Mouse (Mus musculus) T-cell, adult 2 months (primary cell): Measurements from ENCODE around the gene Prm3.
"Not testable (repeated sequence)": the region's sequence is repeated elsewhere in the genome, so short reads cannot be mapped to it uniquely, and the experiment has no call there.

Source experiments
- DNase-seq: peaks from one replicate; pipeline ENCODE4 v3.0.0; 2022; ENCODE audit warnings: low spot score

The Prm3 gene

DNA sequence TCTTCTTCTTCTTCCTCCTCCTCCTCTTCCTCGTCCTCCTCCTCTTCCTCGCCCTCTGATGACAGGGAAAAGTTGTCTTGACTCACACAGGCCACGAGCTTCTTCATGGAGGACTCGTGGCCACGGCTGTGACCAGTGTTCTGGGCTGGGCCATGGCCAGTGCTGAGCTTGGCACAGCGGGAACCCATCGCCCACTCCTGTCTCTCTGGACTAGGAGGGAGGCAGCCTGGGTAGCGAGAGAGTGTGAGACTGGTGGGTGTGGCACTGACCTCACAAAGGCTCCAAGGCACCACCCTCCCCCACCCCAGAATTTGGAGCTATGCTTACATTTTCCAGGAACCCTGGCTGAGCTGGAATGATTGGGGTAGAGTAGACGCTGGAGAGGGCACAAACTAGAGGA is at the start of gene Prm3:
Gene Prm3 (minus strand): TSS at position 213 of the 400 bp plus-strand sequence.
- DNase-seq = no peak

DNA sequence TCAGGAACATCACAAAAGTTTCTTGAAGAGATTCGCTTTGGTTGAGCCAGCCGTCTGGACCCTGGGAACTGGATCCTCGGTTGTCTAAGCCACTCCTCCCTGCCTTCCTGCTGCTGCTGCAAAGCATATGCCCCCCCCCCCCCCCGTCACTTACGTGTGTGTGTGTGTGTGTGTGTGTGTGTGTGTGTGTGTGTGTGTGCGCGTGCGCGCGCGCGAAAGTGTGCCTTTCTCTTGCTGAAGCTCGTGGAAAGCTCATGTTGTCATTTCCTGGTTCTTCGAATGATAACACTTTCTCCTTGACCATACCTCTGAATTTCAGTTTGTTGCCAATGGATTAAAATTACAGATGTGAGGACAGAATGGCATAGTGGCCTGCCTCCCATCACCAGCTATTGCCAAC is 49.3 kb upstream of the Prm3 start:
- no peak for DNase-seq

DNA sequence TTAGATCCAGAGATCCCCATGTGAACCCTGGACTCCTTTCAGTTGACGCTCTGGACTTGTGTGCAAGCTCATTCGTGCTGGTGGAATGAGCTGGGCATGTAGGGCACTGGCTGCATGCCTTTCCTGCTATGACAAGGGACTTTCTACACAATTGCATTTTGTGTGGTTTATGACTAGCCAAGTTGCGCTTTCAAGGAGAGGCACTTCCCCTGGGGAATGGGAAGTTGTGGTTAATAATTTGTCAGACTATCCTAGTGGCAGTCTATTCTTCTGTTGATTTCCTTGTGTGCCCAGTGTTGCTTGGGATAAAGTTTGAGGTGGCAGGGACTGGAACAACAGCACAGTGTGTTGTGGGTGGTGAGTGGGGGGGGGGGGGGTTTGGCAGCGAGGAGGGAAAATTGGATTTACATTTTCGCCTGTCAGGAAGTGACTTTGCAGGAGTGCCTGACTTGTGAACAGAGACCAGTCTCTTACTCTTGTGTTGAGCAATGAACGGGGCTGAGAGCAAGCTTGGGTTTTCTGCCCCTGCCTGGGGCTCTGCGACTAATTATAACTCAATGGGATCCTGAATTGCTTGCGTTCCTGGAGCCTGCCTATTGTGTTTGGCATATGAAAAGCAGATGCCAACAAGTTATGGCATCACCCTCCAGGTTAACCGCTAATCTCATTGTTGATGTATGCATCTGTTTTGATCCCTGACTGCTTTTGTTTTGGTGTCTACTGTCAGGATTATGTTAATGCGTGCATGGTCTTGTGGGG is 48.0 kb upstream of the Prm3 start:
- DNase-seq = no peak

DNA sequence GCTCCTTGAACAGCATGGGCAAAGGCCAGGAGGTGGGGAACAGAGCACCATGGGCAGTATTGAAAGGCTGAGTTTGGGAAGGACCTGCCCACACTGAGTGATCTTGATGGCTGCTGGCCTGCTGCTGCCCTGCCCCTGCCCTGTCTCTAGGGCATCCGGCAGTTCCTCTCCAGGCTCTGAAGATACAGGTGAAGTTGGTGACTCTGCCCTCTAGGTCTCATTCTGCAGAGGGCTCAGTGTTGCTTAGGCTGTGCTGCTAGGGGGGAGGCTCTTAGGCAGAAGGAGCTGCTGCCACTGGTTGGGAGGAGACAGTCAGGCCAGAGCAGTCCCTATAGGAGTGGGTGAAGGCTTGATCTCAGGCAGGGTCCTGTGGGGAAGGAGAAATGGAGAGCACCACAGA is 47.2 kb upstream of the Prm3 start:
- no peak for DNase-seq

DNA sequence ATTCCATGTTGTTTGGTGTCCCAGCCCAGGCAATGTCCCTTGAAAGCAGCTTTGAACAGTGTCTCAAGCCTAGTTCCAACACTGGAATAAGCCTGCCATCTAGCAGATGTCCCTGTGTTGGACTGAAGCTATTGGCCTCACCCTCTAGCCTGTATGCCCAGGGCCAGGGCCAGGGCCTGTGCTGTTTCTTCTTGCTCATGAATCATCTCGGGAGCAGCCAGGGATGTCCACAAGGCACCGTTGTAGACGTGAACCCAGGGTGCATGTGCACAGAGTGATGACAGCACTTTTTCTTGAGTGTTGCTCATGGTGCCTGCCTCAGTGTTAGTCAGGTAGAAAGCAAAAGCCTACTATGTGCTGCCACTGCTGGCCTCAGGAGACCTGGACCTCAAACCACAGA is 46.5 kb upstream of the Prm3 start:
- DNase-seq = no peak

DNA sequence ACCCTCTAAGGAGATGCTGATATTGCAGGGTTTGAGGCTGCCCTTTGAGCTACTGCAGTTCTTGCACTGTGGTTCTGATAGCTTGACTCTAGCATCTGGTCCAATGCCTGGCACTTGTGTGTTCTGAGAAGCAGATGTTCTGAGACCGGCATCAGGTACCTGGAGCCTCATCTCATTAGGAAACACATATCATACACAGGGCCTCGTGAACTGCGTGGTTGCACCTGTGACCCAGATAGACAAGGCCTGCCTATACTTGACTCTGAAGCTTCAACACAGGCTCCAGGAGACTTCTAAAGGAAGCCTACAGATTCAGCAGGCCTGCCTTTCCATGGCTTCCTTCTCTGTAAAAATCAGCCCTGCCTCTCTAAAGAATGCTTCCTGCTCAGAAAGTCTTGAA is 45.7 kb upstream of the Prm3 start:
- no peak for DNase-seq

DNA sequence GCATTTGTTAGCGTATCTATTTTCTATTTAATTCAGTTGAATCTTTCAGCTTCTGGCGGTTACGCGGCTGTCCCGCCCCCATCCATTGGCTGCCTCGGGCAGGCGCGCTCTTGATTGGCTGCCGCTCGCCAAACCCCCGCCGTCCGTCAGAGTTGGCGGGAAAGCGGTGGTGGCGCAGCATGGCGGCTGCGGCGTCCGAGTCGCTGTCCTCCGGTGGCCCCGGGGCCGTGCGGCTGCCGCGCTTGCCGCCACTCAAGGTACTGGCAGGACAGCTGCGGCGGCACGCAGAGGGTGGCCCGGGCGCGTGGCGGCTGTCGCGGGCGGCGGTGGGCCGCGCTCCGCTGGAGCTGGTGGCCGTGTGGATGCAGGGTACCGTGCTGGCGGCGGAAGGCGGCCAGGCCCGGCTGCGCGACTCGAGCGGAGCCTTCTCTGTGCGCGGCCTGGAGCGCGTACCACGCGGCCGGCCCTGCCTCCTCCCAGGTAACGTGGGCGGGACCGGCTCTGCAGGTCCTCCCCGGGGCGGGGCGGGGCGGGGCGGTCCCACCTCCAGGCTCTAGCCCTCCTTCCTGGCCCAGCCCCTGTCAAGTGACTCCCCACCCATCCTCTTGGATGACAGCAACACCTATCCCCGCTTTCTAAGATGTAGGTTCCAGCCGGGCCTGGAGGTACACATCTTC is 44.3 kb upstream of the Prm3 start, which contains the start of gene Rmi2:
Gene Rmi2 (plus strand): TSS at position 149 of the 677 bp plus-strand sequence.
- DNase-seq = peak; percentile 83

DNA sequence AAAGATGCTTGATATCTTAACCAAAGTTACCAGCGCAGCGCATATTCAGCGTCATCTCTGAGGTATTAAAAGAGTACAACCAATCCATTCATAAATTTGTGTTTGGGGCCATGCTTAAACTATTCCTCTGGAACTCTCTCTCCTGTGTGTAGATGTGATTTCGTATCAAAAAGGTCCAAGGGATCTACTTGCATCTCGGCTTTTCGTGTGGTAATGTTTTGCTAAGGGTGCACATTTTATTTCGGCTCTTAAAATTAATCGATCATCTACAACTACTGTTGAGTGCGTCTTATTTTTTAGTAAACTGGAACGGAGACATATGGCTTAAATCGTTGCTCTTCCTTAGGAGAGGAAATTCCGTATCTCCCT is 43.8 kb upstream of the Prm3 start:
- no peak for DNase-seq

DNA sequence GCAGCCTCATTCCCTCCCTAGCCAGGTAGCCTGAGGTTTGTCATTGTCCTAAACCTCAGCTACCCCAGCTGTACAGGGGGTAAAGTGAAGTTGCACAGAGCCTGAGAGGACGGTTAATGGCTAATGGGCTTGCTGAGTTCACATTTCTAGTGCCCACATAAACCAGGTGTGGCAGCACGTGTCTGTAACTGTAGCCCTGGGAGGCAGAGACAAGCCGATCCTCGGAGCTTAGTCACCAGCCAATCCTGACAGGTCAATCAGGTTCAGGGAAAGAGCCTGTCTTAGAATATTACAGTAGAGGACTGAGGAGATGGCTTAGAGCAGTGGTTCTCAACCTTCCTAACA is 37.7 kb upstream of the Prm3 start:
- no peak for DNase-seq

DNA sequence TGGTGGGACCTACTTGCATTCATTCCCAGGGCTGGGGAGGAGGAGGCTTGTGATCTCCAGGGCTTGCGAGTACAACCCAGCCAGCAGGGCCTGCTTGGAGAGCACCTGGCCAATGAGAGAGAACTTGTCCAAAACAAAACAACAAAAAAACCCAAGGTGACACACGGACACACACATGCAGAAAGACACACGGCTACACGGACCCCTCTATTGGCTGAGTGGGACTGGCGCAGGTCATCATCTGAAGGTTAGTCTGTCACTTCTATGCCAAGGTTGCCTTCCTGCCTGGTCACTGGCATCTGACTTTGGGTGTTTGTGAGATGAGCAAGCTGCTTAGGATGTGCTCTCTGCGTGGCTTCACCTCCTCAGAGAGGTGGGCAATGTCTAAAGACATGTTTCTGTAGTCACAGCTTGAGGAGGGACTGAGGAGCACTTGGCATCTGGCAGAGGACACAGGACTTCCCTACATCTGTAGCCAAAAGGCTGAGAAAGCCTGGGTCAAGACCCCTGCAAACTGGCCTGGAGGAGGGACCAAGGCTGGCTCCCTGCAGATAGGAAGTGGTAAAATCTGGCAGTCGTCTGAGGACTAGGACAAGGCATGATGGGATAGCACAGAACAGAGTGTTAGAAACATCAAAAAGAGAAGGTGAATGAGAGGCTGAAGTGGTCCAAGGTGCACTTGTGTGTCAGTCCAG is 37.2 kb upstream of the Prm3 start:
- DNase-seq = no peak

DNA sequence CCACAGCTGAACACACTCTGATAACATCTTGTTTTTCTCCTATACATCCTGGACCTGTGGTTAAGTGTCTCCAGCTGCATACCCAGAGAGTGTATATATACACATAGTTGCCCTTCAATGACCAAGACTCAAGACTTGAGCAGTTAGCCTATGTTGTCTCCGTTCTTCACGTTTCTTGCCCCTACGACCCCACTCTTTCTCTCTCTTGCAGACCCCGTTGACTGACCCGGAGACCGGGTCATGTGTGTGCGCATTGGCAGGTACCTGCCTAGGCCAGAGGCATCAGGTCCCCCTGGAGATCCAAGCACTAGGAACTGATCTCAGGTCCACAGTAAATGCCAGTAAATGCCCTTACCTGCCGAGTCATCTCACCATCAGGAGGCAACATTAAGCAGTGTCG is 36.6 kb upstream of the Prm3 start:
- peak; percentile 18 for DNase-seq

DNA sequence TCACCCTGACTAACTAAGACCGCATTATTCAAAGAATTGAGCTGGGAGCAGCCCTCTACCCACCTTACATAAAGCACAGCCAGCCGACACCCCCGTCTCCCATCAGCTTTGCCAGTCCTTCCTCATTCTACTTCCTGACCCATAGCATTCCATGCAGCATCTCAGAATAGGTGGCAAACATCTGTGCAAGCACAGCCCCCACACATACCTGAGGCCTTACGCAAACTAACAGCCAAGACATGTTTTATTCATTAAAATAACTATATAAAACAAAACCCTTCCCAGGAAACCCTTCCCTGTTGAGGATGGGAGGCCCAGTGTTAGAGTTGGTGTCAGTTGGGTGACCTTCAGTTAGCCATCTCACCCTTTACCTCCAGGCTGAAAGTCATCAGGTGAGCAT is 35.1 kb upstream of the Prm3 start:
- DNase-seq = no peak

DNA sequence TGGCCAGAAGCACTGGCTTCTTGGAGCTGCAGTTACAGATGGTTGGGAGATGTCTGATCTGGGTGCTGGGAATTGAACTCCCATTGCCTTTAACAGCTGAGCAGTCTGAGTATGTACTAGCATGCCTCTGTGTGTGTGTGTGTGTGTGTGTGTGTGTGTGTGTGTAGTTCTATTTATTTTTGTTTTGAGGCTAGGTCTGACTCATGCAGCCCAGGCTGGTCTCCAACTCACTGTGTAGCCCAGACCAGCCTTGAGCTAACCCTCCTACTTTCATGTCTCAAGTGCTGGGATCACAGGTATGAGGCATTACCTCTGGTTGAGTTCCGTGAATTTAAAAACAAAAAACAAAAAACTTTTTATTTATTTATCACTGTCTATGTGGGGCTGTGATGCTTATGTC is 33.8 kb upstream of the Prm3 start:
- DNase-seq = no peak

DNA sequence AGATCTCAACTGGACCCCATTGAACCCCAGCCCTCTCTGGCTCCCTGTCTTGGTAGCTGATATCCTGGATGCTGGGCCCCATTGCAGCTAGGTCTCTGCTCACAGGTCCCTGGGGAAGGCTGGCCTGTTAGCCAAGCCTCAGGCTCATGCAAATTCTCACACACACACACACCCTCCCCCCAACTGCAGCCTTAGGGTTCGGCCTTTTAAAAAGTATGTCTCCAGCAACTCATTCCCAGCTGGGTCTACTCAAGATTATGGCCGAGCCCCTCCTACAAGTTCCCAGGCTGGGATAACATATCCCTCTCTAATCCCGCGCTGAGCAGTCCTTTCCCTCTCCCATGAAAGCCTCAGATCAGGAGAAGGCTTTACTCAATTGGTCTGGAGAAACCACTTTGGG is 30.7 kb upstream of the Prm3 start:
- DNase-seq = no peak

DNA sequence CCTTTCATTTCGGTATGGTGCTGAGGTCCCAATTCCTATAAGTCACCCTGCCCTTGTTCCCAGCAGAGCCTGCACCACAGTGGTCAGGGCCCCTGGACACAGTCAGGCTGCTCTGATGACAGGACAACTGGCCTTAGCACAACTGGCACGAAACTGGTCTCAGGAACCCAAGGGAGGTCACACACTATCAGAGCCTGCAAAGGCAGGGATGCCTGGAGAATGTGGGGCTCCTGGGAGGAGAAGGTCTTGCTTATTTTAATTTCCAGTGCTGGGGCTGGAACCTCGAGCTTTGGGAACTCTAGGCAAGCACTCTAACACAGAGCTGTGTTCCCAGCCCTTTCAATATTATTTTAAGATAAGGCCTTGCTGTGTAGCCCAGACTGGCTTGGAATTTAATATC is 29.3 kb upstream of the Prm3 start:
- no peak for DNase-seq

DNA sequence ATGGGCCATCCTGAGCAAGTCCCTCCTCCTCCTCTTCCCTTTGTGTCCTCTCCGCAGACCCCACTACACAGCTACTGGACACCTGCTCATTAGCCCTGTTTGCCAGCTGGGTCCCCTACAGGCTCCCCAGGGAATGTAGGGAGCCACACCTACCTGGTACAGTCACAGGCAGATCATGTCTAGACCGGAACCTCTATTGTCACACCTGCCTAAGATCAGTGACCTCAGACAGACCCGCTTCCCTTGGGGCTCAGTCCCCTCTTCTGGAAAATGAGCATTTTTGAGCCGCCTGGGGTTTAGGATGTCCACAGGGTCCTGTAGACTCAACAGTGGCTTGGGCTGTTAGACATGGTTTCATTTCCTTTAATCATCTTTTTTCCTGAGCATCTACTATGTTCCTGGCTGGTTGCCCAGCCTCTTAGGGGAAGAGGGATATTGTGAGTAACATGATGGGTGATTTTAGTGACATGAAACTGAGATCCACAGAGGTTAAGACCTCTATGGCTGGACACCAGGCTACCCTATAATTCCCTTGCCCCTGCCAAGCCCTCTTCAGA is 27.9 kb upstream of the Prm3 start:
- no peak for DNase-seq

DNA sequence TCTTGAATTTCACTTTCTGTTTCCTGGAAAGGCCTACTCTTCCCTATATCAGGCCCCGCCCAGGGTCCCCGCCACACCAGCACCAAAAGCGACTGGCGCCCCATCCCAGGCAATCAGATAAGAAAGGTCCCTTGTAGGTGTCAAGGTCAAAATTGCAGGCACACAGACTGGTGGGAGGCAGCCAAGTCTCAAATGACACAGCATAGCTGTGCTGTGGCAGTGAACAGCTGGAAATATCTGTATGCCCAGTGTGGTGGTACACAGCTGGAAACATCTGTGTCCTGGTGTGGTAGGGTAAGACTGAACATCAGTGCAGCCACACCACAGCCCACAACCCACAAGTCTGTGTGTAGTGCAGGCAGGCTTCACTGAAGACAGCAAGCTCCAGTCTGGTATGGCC is 24.1 kb upstream of the Prm3 start:
- DNase-seq = peak; percentile 34

DNA sequence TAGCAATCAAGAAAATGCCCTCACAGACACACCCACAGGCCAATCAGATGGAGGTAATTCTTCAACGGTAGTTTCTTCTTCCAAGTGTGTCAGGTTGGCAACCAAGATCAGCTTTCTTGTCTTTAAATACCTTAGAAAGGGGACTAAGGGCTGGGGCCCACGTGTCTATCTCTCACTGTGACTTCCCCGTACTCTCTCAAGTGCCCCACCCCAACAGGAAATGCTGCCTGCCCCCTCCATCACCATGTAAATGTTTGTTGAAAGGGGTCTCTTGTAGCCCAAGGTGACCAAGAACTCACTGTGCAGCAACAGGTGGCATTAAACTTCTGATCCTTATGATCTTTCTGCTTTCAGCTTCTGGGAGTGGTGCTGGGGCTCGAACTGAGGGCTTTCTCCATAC is 23.0 kb upstream of the Prm3 start:
- DNase-seq = no peak

DNA sequence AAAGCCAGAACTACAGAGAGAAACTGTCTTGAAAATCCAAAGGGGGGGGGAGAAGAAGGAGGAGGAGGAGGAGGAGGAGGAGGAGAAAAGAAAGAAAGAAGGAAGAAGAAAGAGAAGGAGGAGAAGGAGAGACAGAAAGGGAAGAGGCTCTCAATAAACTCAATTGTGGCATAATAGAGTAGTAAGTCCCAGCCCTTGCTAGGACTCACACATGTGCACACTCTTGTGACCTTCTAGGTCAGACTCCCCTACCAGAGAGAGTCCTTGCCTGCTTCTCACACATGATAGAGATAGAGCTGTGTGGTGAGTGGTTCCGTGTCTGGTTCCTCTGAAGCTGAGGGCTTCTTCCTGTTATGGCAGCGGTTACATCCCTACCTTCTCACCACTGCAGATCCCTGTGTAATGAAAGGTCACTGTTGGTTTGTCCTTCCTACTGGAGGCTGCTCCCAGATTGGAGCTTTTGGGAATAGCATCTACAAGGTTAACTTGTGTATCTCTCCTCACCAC is 22.2 kb upstream of the Prm3 start, which contains the start of gene Gm11172:
Gene Gm11172 (plus strand): TSS at position 51 of the 507 bp plus-strand sequence.
- no peak for DNase-seq

DNA sequence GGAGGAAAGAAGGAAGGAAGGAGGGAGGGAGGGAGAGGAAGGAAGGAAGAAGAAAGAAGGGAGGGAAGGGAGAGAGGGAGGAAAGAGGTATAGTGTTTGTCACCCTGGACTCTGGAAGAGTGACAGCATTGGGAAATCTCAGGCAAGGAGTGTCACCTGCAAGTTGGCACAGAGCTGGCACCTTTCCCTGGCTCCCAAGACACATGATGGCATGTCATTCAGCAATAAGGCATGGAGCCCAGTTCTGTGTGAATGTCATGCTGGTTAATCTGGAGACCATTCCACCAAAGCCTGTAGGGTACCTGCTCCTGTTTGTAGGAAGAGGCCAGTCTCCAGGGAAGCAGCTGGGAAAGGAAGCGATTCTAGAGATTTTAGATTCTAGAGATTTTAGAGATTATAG is 19.7 kb upstream of the Prm3 start:
- DNase-seq = no peak

DNA sequence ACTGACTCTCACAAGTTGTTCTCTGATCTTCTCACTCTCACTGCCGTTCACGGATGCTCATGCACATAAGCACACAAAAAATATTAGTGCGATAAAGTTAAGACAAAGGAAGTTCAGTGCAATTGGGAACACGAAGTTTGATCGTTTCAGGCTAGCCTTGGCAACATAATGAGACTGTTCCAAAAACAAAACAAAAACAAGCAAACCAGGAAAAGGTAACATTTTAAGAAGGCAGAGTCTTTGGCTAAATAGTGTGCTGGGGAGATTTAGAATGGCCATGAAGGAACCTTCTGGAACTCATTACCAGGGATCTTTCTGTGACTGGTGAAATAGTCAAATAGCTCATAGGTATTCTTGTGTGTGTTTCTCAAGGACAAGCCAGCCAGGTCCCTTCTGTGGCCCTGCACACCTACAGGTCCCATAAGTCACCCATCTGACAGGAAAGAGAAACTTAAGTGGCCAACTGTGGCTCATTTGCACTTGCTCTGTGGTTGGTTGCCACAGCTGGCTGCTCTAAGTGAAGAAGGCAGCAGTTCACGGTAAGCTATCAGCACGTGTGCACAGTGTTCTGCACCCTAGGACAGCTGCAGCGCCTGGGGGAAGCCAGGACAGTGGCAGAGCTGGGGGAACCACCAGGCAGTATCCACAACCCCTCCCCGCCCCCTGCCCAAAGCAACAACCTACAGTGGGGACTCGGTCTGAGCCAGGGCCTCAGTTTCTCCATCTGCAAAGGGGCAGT is 15.2 kb upstream of the Prm3 start, which contains the start of gene Prm1:
Gene Prm1 (minus strand): TSS at position 51 of the 739 bp plus-strand sequence.
- DNase-seq = no peak

DNA sequence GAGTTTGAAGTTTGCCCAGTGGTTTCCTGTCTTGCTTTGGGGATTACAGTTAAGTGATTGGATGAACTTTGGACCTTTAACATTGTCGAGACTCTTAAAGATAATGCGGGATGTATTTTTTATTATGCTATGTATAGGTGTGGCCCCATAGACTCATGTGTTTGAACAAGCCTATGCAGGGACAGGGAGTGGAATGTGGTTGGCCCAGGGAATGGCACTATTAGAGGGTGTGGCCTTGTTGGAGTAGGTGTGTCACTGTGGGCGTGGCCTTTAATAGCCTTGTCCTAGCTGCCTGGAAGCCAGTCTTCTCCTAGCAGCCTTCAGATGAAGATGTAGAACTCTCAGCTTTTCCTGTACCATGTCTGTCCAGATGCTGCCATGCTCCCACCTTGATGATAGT is 11.7 kb upstream of the Prm3 start:
- DNase-seq = not testable (repeated sequence)
